Mouse (Mus musculus) G1E (cell line): ENCODE measurements around the gene Palm2. TPM values are rescaled to one million over a fixed set of nuclear protein-coding genes. Genes with fewer than 3 reads are reported as not detected.

ENCODE experiments used
- ATAC-seq: 2 replicates; pipeline ENCODE4 v1.8.0; 2016; ENCODE audit warnings: mild to moderate bottlenecking; ENCODE audit not compliant: insufficient number of reproducible peaks, poor library complexity, low FRiP score, severe bottlenecking; ENCODE audit errors: extremely low read depth
- DNase-seq: peaks from one replicate; pipeline ENCODE4 v3.0.0; 2012; ENCODE audit warnings: low spot score
- H3K27me3 ChIP-seq: 2 replicates; pipeline ENCODE4 v1.6.1; 2012; ENCODE audit warnings: mild to moderate bottlenecking, low read length, inconsistent platforms; ENCODE audit not compliant: insufficient read depth
- H3K36me3 ChIP-seq: replicated peaks from 2 replicates; pipeline ENCODE3; 2012; ENCODE audit warnings: mild to moderate bottlenecking, inconsistent platforms
- H3K4me1 ChIP-seq: 2 replicates; pipeline ENCODE4 v1.6.1; 2012; ENCODE audit warnings: low read depth, low read length, inconsistent platforms, mixed read lengths; ENCODE audit not compliant: insufficient read depth
- H3K4me3 ChIP-seq: 2 replicates; pipeline ENCODE4 v1.5.1; 2012; ENCODE audit warnings: low read depth, mild to moderate bottlenecking, inconsistent platforms, low read length, moderate library complexity, mixed read lengths
- H3K9me3 ChIP-seq: replicated peaks from 2 replicates; pipeline ENCODE4 v1.6.1; 2012; ENCODE audit warnings: inconsistent platforms
- CTCF ChIP-seq: IDR thresholded peaks from 2 replicates; pipeline ENCODE4 v1.5.1; 2012; ENCODE audit warnings: low read depth, low read length, inconsistent platforms, mixed read lengths
- GATA1 ChIP-seq: IDR thresholded peaks from 2 replicates; pipeline ENCODE4 v1.6.1; 2012; ENCODE audit warnings: borderline replicate concordance, low read length, inconsistent platforms, mixed read lengths
- GATA2 ChIP-seq: IDR thresholded peaks from 2 replicates; pipeline ENCODE4 v1.6.1; 2012; ENCODE audit warnings: low read depth, low read length, inconsistent platforms, borderline replicate concordance
- POLR2AphosphoS5 ChIP-seq: IDR thresholded peaks from 2 replicates; pipeline ENCODE4 v1.6.1; 2012; ENCODE audit warnings: low read depth, low read length, inconsistent platforms; ENCODE audit not compliant: insufficient replicate concordance
- TAL1 ChIP-seq: conservative IDR thresholded peaks from 2 replicates; pipeline ENCODE4 v1.6.1; 2012; ENCODE audit warnings: low read depth, low read length, inconsistent platforms, mixed read lengths
- polyA plus RNA-seq: library from polyadenylated mRNA; stranded (reverse); fragments of >175 nt; gene quantifications from 2 replicates; pipeline ENCODE4 v1.2.3, GENCODE M21; 2012
- total RNA-seq, 2 experiments: library from RNA; stranded (forward) in 1 of 2; stranded (reverse) in 1 of 2; fragments of 200-1000 nt in 1 of 2; fragments of >200 nt in 1 of 2; fragmentation: Nextera tagmentation in 1 of 2; gene quantifications; 2 replicates each; pipeline ENCODE4 v1.2.3; 2014 to 2017

Gene Palm2
- total and polyA plus RNA-seq, 3 experiments, result 0.05 TPM; not detected in 2

- no peaks in the 10 kb centered on the region for H3K27me3 ChIP-seq
- no peak for ATAC-seq
- H3K4me3 ChIP-seq, result no peak overlapping the region
- no peaks in the 10 kb centered on the region for H3K4me1 ChIP-seq
- DNase-seq, result no peak
- H3K36me3 ChIP-seq, result no peaks in the 10 kb centered on the region
- H3K9me3 ChIP-seq, result peaks cover 31% of the 10 kb centered on the region
- TF ChIP-seq TAL1, result no peak
- no peak for TF ChIP-seq GATA2
- no peak for TF ChIP-seq CTCF
- TF ChIP-seq GATA1, result no peak
- TF ChIP-seq POLR2AphosphoS5, result no peak
Observed at GRCm38 (mm10) chr4:57524461-57524860, 90.4 kb downstream of the Palm2 start.

DNA sequence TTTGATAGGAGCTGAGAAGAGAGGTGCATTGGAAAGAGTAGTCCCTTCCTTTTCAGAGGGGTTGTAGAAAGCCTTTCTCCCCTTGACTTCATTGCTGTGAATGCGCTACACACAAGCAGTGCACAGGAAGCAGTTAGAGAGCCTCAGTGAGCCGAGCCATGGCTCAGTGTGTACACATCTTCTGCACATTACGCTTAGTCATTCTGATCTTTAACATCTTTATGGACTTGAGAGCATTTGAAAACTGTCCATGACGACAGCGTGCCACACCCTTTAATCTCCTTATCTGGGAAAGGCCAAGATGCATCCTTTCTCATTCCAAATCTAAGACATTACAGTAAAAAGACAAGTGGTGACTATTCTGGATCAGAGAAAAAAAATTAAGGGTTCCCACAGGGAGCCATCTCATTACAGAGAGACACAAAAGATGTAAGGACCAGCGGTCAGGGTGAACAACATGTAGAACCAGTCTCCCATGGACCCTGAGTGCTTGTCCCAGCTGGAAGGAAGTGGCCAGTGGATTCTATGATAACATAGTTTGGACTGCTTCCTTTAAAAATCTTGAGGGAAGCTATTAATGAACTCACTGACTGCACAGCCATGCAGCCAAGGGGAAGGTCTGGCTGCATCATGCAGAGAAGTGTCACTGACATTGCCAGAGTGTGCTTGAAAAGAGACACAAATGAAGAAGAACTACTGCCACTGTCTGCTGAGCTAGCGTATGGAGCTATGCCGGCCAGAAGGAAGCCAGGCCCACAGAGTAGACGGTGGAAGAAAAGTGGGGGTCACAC, 91.4 kb downstream of the Palm2 start:
- ATAC-seq, result no peak
- Histone ChIP-seq H3K4me3 (no peak overlapping the region), H3K9me3 (peaks cover 36% of the 10 kb centered on the region)

DNA sequence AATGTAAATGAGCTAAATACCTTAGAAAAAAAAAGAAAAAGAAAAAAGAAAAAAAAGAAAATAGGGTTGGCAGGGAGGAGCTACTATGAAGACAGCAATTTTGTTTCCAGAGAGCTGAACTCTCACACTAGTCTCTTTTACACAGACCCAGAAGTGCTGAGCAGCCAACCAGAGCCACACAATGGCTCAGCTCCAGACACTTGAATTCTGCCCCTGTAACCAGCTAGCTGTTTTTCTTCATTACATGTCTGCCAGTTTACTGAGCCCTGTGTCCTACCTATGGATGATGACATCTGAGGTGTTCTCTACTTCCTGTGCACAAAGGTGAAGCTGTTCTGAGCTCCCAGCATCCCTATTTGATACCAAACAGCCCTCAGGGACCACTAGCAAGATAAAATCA, 94.2 kb downstream of the Palm2 start:
- no peak overlapping the region for H3K4me3 ChIP-seq
- H3K27me3 ChIP-seq, result no peaks in the 10 kb centered on the region
- ATAC-seq (no peak), DNase-seq (no peak)
- H3K36me3 ChIP-seq, result no peaks in the 10 kb centered on the region
- H3K9me3 ChIP-seq, result peaks cover 36% of the 10 kb centered on the region
- TF ChIP-seq GATA2, result no peak
- no peak for TF ChIP-seq TAL1
- no peak for TF ChIP-seq CTCF
- no peak for TF ChIP-seq GATA1
- no peak for TF ChIP-seq POLR2AphosphoS5
- H3K4me1 ChIP-seq, result no peaks in the 10 kb centered on the region

More for the DNA sequence above, 91.4 kb downstream of the Palm2 start:
- no peaks in the 10 kb centered on the region for H3K36me3 ChIP-seq
- H3K4me1 ChIP-seq, result no peaks in the 10 kb centered on the region
- no peaks in the 10 kb centered on the region for H3K27me3 ChIP-seq
- TF ChIP-seq POLR2AphosphoS5 (no peak), GATA1 (no peak), CTCF (no peak), TAL1 (no peak), GATA2 (no peak)
- no peak for DNase-seq

GRCm38 (mm10) chr4:57533686-57534085, 99.6 kb downstream of the Palm2 start:
- H3K4me3 ChIP-seq, result no peak overlapping the region
- no peaks in the 10 kb centered on the region for H3K27me3 ChIP-seq
- no peaks in the 10 kb centered on the region for H3K4me1 ChIP-seq
- no peaks in the 10 kb centered on the region for H3K36me3 ChIP-seq
- no peak for TF ChIP-seq GATA1
- peaks cover 61% of the 10 kb centered on the region for H3K9me3 ChIP-seq
- DNase-seq, result no peak
- no peak for ATAC-seq

GRCm38 (mm10) chr4:57534232-57534631, 100.2 kb downstream of the Palm2 start:
- DNase-seq (no peak), ATAC-seq (no peak)
- H3K4me3 ChIP-seq, result no peak overlapping the region
- no peaks in the 10 kb centered on the region for H3K4me1 ChIP-seq
- peaks cover 67% of the 10 kb centered on the region for H3K9me3 ChIP-seq
- TF ChIP-seq POLR2AphosphoS5 (no peak), GATA1 (no peak), CTCF (no peak), GATA2 (no peak)
- H3K27me3 ChIP-seq, result no peaks in the 10 kb centered on the region
- no peaks in the 10 kb centered on the region for H3K36me3 ChIP-seq

GRCm38 (mm10) chr4:57535087-57535486, 101.0 kb downstream of the Palm2 start:
- H3K9me3 ChIP-seq, result peaks cover 69% of the 10 kb centered on the region
- no peaks in the 10 kb centered on the region for H3K27me3 ChIP-seq
- TF ChIP-seq CTCF, result no peak
- TF ChIP-seq GATA2, result no peak
- TF ChIP-seq TAL1, result no peak
- no peak for TF ChIP-seq POLR2AphosphoS5
- no peak for TF ChIP-seq GATA1
- ATAC-seq, result no peak
- DNase-seq, result no peak
- no peaks in the 10 kb centered on the region for H3K36me3 ChIP-seq
- H3K4me1 ChIP-seq, result no peaks in the 10 kb centered on the region
- H3K4me3 ChIP-seq, result no peak overlapping the region
